Mouse (Mus musculus) ES-Bruce4 (cell line): ENCODE data around the gene Smim13. TPM values are rescaled to one million over a fixed set of nuclear protein-coding genes. Genes with fewer than 3 reads are reported as not detected.
"Not testable (repeated sequence)": the region's sequence is repeated elsewhere in the genome, so short reads cannot be mapped to it uniquely, and the experiment has no call there.

Experiments
- H3K27ac ChIP-seq: 2 replicates; pipeline ENCODE4 v1.5.1; 2012; ENCODE audit warnings: low read length, inconsistent platforms; ENCODE audit not compliant: insufficient read depth
- H3K27me3 ChIP-seq: 2 replicates; pipeline ENCODE4 v1.6.1; 2012; ENCODE audit warnings: mild to moderate bottlenecking, low read length, inconsistent platforms; ENCODE audit not compliant: control insufficient read depth, poor library complexity, insufficient read depth, severe bottlenecking
- H3K36me3 ChIP-seq: 2 replicates; pipeline ENCODE4 v1.6.1; 2012; ENCODE audit warnings: inconsistent platforms, mild to moderate bottlenecking, low read length, moderate library complexity; ENCODE audit not compliant: control insufficient read depth, poor library complexity, insufficient read depth, severe bottlenecking
- H3K4me1 ChIP-seq: one replicate; pipeline ENCODE4 v1.8.1; 2011; ENCODE audit warnings: low read length; ENCODE audit not compliant: control insufficient read depth, insufficient read depth
- H3K4me3 ChIP-seq: 2 replicates; pipeline ENCODE4 v1.5.1; 2011; ENCODE audit warnings: low read depth, mild to moderate bottlenecking, low read length
- H3K9ac ChIP-seq: 2 replicates; pipeline ENCODE4 v1.6.1; 2012; ENCODE audit warnings: low read depth, mild to moderate bottlenecking, inconsistent platforms; ENCODE audit not compliant: poor library complexity, severe bottlenecking
- H3K9me3 ChIP-seq: replicated peaks from 2 replicates; pipeline ENCODE4 v1.6.1; 2012; ENCODE audit warnings: mild to moderate bottlenecking, low read length, inconsistent platforms; ENCODE audit not compliant: control insufficient read depth, poor library complexity, insufficient read depth, severe bottlenecking
- CTCF ChIP-seq: IDR thresholded peaks from one replicate; pipeline ENCODE4 v1.8.1; 2011; ENCODE audit warnings: low read depth, low read length
- EP300 ChIP-seq: IDR thresholded peaks from 2 replicates; pipeline ENCODE4 v1.6.1; 2011; ENCODE audit warnings: low read depth, low read length; ENCODE audit not compliant: insufficient read depth
- POLR2A ChIP-seq: IDR thresholded peaks from one replicate; pipeline ENCODE4 v1.8.1; 2011; ENCODE audit warnings: low read length; ENCODE audit not compliant: insufficient read depth
- polyA plus RNA-seq: library from polyadenylated mRNA; stranded (reverse); fragments of >200 nt; gene quantifications from 2 replicates; pipeline ENCODE4 v1.2.4, GENCODE M21; 2011; ENCODE audit warnings: low read depth; ENCODE audit not compliant: missing spikeins, insufficient read depth, insufficient read length

Gene Smim13
- polyA plus RNA-seq, 1 experiment, result 8.4 TPM

- no peak overlapping the region for H3K9ac ChIP-seq
- no peak overlapping the region for H3K27ac ChIP-seq
- H3K4me1 ChIP-seq, result no peaks in the 10 kb centered on the region
- H3K36me3 ChIP-seq, result no peaks in the 10 kb centered on the region
- H3K9me3 ChIP-seq, result no peaks in the 10 kb centered on the region
- no peak overlapping the region for H3K4me3 ChIP-seq
- no peaks in the 10 kb centered on the region for H3K27me3 ChIP-seq
- TF ChIP-seq CTCF (no peak), EP300 (no peak), POLR2A (no peak)
Observed at GRCm38 (mm10) chr13:41252736-41253135, 3.1 kb downstream of the Smim13 start.

GRCm38 (mm10) chr13:41256126-41256525 lies 6.5 kb downstream of the Smim13 start:
- Histone ChIP-seq H3K9me3 (no peaks in the 10 kb centered on the region), H3K4me3 (no peak overlapping the region), H3K27ac (no peak overlapping the region), H3K27me3 (no peaks in the 10 kb centered on the region), H3K4me1 (no peaks in the 10 kb centered on the region), H3K36me3 (no peaks in the 10 kb centered on the region), H3K9ac (no peak overlapping the region)
- TF ChIP-seq POLR2A, result no peak
- no peak for TF ChIP-seq EP300
- TF ChIP-seq CTCF, result no peak

GRCm38 (mm10) chr13:41256962-41257361 lies 7.3 kb downstream of the Smim13 start:
- no peaks in the 10 kb centered on the region for H3K4me1 ChIP-seq
- TF ChIP-seq POLR2A (no peak), EP300 (no peak), CTCF (no peak)

GRCm38 (mm10) chr13:41257851-41258250 lies 8.2 kb downstream of the Smim13 start:
- no peaks in the 10 kb centered on the region for H3K4me1 ChIP-seq
- H3K4me3 ChIP-seq, result no peak overlapping the region
- H3K36me3 ChIP-seq, result no peaks in the 10 kb centered on the region
- no peaks in the 10 kb centered on the region for H3K9me3 ChIP-seq
- TF ChIP-seq EP300 (no peak), CTCF (no peak), POLR2A (no peak)
- H3K9ac ChIP-seq, result no peak overlapping the region
- H3K27me3 ChIP-seq, result no peaks in the 10 kb centered on the region
- H3K27ac ChIP-seq, result no peak overlapping the region

More at GRCm38 (mm10) chr13:41256962-41257361, 7.3 kb downstream of the Smim13 start:
- H3K4me3 ChIP-seq, result no peak overlapping the region
- no peak overlapping the region for H3K9ac ChIP-seq
- no peaks in the 10 kb centered on the region for H3K36me3 ChIP-seq
- H3K27me3 ChIP-seq, result no peaks in the 10 kb centered on the region
- H3K27ac ChIP-seq, result no peak overlapping the region
- H3K9me3 ChIP-seq, result no peaks in the 10 kb centered on the region

GRCm38 (mm10) chr13:41261617-41262016 lies 12.0 kb downstream of the Smim13 start:
- H3K4me3 ChIP-seq, H3K4me1 ChIP-seq, H3K9ac ChIP-seq, H3K27ac ChIP-seq, H3K27me3 ChIP-seq, H3K9me3 ChIP-seq, H3K36me3 ChIP-seq: not testable (repeated sequence)

DNA sequence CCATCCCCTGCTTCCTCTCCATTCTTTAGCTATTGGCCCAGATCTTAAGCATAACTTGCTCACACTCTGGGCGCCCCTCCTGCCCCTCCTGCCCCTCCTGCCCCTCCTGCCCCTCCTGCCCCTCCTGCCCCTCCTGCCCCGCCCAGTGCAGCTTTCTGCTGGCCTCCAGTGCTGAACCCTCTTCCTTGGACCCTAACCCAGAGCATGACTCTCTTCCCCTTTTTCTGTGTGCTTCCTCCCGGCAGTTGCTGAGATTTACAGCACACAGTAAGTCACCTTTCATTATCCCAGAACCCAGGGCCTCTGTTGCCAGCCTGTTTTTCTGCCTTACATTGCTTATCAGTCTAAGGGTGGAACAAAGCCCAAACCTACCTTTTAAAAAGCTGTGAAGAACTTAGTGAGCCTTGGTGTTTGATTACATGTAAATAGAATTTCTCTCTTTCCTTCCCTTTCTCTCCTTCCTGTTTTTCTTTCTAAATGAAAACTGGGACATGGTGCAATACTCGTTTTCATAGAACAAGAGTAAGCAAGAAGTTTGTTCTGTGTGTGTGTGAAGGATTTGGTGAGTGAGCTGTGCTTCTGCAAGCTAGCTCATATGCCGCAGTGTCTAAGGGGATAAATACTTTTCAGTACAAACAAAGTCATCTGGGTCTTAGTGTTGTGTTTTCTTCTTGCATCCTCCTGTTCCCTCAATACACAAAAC lies 13.8 kb downstream of the Smim13 start:
- Histone ChIP-seq H3K4me1 (no peaks in the 10 kb centered on the region), H3K36me3 (no peaks in the 10 kb centered on the region), H3K9me3 (no peaks in the 10 kb centered on the region), H3K4me3 (no peak overlapping the region), H3K27ac (no peak overlapping the region), H3K27me3 (no peaks in the 10 kb centered on the region), H3K9ac (no peak overlapping the region)
- TF ChIP-seq POLR2A, result no peak
- TF ChIP-seq CTCF, result no peak
- TF ChIP-seq EP300, result no peak
